Comparison of ENCODE assay signal across 11 mouse cellular contexts in genomic region chr16:23046319-23046718, GRCm38 (mm10). TPM values are rescaled to one million over a fixed set of nuclear protein-coding genes. Genes with fewer than 3 reads are reported as not detected.
DNase-seq lines count a peak whose midpoint lies in the region; ATAC-seq lines count a peak whose summit lies in the region.
"Had no signal": no experiment of that assay in that cellular context is flagged by ENCODE, and none has a peak within 500 bp of the region (broad histone marks: within the 10 kb centered on the region; RNA-seq: fewer than 3 reads in every experiment).

No protein-coding gene starts in this region.

- 58% methylated on average over 5 of the region's 5 CpGs for WGBS in heart, embryonic 11.5 days (ENCODE audit: insufficient replicate concordance)
- 74% methylated on average over 5 of the region's 5 CpGs for WGBS in forebrain, embryonic 12.5 days

- no peaks in the 10 kb centered on the region for H3K36me3 ChIP-seq in heart, embryonic 11.5 days (ENCODE audit: control insufficient read depth, insufficient read depth, low read length)
- H3K36me3 ChIP-seq in forebrain, embryonic 12.5 days (replicated peaks), result no peaks in the 10 kb centered on the region
- H3K36me3 ChIP-seq: lung, embryonic 15.5 days had no signal

- H3K4me3 ChIP-seq in heart, embryonic 11.5 days (ENCODE audit: low read depth, low read length), result no peak overlapping the region
- no peak overlapping the region for H3K4me3 ChIP-seq in forebrain, embryonic 12.5 days (replicated peaks)
- H3K4me3 ChIP-seq: lung, embryonic 15.5 days had no signal

- intact Hi-C loops in heart, postnatal 10 days (cut with DNase I), result loop anchor here (1.0 to 10.0 kb wide), 2 partner anchors 169 to 482 kb away; no protein-coding TSS in a partner anchor

- ATAC-seq in heart, embryonic 11.5 days (replicated peaks; ENCODE audit: insufficient number of reproducible peaks, low FRiP score, low TSS enrichment), result no peak
- ATAC-seq in forebrain, embryonic 12.5 days (ENCODE audit: low FRiP score), result no peak

- no peaks in the 10 kb centered on the region for H3K27me3 ChIP-seq in heart, embryonic 11.5 days (ENCODE audit: control insufficient read depth, insufficient read depth, low read length)
- no peaks in the 10 kb centered on the region for H3K27me3 ChIP-seq in forebrain, embryonic 12.5 days
- H3K27me3 ChIP-seq: lung, embryonic 15.5 days had no signal

- H3K9ac ChIP-seq in heart, embryonic 11.5 days (ENCODE audit: low read depth, low read length), result no peak overlapping the region
- no peak overlapping the region for H3K9ac ChIP-seq in forebrain, embryonic 12.5 days
- H3K9ac ChIP-seq: lung, embryonic 15.5 days had no signal

- no peak overlapping the region for H3K27ac ChIP-seq in heart, embryonic 11.5 days (ENCODE audit: low read depth, low read length)
- no peak overlapping the region for H3K27ac ChIP-seq in forebrain, embryonic 12.5 days
- H3K27ac ChIP-seq: lung, embryonic 15.5 days had no signal

- DNase-seq in heart, postnatal 10 days, result peak; percentile 2 to 25
- peak; percentile 3 for DNase-seq in urinary bladder, postnatal 25 days (ENCODE audit: low spot score)
- DNase-seq in urinary bladder, postnatal 10 days (ENCODE audit: low spot score), result no peak
- peak; percentile 6 to 27 for DNase-seq in layer of hippocampus, adult 18-20 months (ENCODE audit: low spot score in 2 of 2)
- peak; percentile 12 for DNase-seq in telencephalon, adult 2 months (ENCODE audit: low read depth, low spot score)
- no peak for DNase-seq in cerebellum, adult 8-10 months

- H3K4me1 ChIP-seq in heart, embryonic 11.5 days (ENCODE audit: control insufficient read depth, insufficient read depth, low read length), result no peaks in the 10 kb centered on the region
- no peaks in the 10 kb centered on the region for H3K4me1 ChIP-seq in forebrain, embryonic 12.5 days
- H3K4me1 ChIP-seq: lung, embryonic 15.5 days had no signal

- H3K9me3 ChIP-seq in heart, embryonic 11.5 days (replicated peaks; ENCODE audit: control insufficient read depth, low read length), result no peaks in the 10 kb centered on the region
- no peaks in the 10 kb centered on the region for H3K9me3 ChIP-seq in forebrain, embryonic 12.5 days
- H3K9me3 ChIP-seq: lung, embryonic 15.5 days had no signal

- no peak overlapping the region for H3K4me2 ChIP-seq in heart, embryonic 11.5 days
- no peak overlapping the region for H3K4me2 ChIP-seq in forebrain, embryonic 12.5 days
- H3K4me2 ChIP-seq: lung, embryonic 15.5 days had no signal

RNA-seq across cellular contexts. Expression of gene Kng1, which starts 11.3 kb away (rescaled TPM):
- total RNA-seq in heart, postnatal 10 days (2021), result not detected
- 0.24 and 2.1 TPM in 2 replicates for polyA plus RNA-seq in heart, embryonic 11.5 days (2014; fragmentation: Nextera tagmentation; extraction: Ambion mirVana)
- not detected for total RNA-seq in layer of hippocampus, adult 18-20 months (2021)
- polyA plus RNA-seq in forebrain, embryonic 12.5 days (2016; fragmentation: Nextera tagmentation; extraction: Ambion mirVana), result not detected in 2 replicates
- total RNA-seq: heart, adult 18-20 months had no signal

RNA-seq across cellular contexts. Expression of gene Kng2, which starts 17.0 kb away (rescaled TPM):
- under 1 TPM; 0.22 to 0.48 TPM for total RNA-seq in heart, postnatal 10 days (2021)
- not detected in 2 replicates for polyA plus RNA-seq in heart, embryonic 11.5 days (2014; fragmentation: Nextera tagmentation; extraction: Ambion mirVana)
- not detected for total RNA-seq in layer of hippocampus, adult 18-20 months (2021)
- not detected in 2 replicates for polyA plus RNA-seq in forebrain, embryonic 12.5 days (2016; fragmentation: Nextera tagmentation; extraction: Ambion mirVana)
- polyA plus RNA-seq: stomach, embryonic 14.5 days had no signal

Comparison
In these comparisons a context has a peak if more than half of its experiments do, and no peak if none do; other contexts are left out.
1. DNase-seq: peak in heart, postnatal 10 days (2 of 2), urinary bladder, postnatal 25 days (single experiment), layer of hippocampus, adult 18-20 months (2 of 2) and telencephalon, adult 2 months (single experiment); none in urinary bladder, postnatal 10 days (single experiment) and cerebellum, adult 8-10 months (single experiment).